Mouse (Mus musculus) lung, embryonic 14.5 days (tissue): ENCODE results near the gene Slc4a11. TPM values are rescaled to one million over a fixed set of nuclear protein-coding genes. Genes with fewer than 3 reads are reported as not detected.

Experiments used
- ATAC-seq: fragments of 200-750 bp; cut with Nextera tagmentation; 2 replicates; pipeline ENCODE4 v1.8.0; 2017; ENCODE audit warnings: mild to moderate bottlenecking, moderate TSS enrichment, moderate library complexity; ENCODE audit not compliant: insufficient read depth
- DNase-seq: peaks from one replicate; pipeline ENCODE4 v3.0.0-alpha.2; 2015
- H3K27ac ChIP-seq: fragments of 300-500 bp; sonication (generic); 2 replicates; pipeline ENCODE4 v1.5.1; 2014; ENCODE audit warnings: low read depth, mild to moderate bottlenecking, moderate library complexity
- H3K27me3 ChIP-seq: fragments of 300-500 bp; sonication (generic); 2 replicates; pipeline ENCODE4 v1.6.1; 2014; ENCODE audit warnings: low read length, control low read depth; ENCODE audit not compliant: insufficient read depth
- H3K36me3 ChIP-seq: fragments of 300-500 bp; sonication (generic); 2 replicates; pipeline ENCODE4 v1.6.1; 2014; ENCODE audit warnings: control low read depth; ENCODE audit not compliant: insufficient read depth
- H3K4me1 ChIP-seq: fragments of 300-500 bp; sonication (generic); 2 replicates; pipeline ENCODE4 v1.6.1; 2014; ENCODE audit warnings: antibody characterized with exemption, control low read depth; ENCODE audit not compliant: insufficient read depth
- H3K4me2 ChIP-seq: fragments of 300-500 bp; sonication (generic); 2 replicates; pipeline ENCODE4 v1.6.1; 2014; ENCODE audit warnings: mild to moderate bottlenecking
- H3K4me3 ChIP-seq: fragments of 300-500 bp; sonication (generic); 2 replicates; pipeline ENCODE4 v1.5.1; 2014; ENCODE audit warnings: low read depth, low read length
- H3K9ac ChIP-seq: fragments of 300-500 bp; sonication (generic); 2 replicates; pipeline ENCODE4 v1.6.1; 2014
- H3K9me3 ChIP-seq: fragments of 300-500 bp; sonication (generic); 2 replicates; pipeline ENCODE4 v1.6.1; 2016; ENCODE audit warnings: low read depth, low read length, control low read depth
- CTCF ChIP-seq: IDR thresholded peaks from 2 replicates; pipeline ENCODE4 v1.5.1; 2016; ENCODE audit warnings: antibody characterized with exemption, low read depth
- WGBS: fragments of 180-500 bp; shearing (Covaris S2); extraction: QIAGEN DNeasy Blood & Tissue Kit; methylation state at CpG from one replicate; pipeline ENCODE4 v1.1.7; 2014; 5-methylcytosine and 5-hydroxymethylcytosine counted together
- polyA plus RNA-seq: library from polyadenylated mRNA; unstranded; fragments of >200 nt; fragmentation: Nextera tagmentation; extraction: Ambion mirVana; gene quantifications from 2 replicates; pipeline ENCODE4 v1.2.1, GENCODE M21; 2014

The Slc4a11 gene
- polyA plus RNA-seq, 1 experiment from 2014 or later: 0.78 TPM

DNA sequence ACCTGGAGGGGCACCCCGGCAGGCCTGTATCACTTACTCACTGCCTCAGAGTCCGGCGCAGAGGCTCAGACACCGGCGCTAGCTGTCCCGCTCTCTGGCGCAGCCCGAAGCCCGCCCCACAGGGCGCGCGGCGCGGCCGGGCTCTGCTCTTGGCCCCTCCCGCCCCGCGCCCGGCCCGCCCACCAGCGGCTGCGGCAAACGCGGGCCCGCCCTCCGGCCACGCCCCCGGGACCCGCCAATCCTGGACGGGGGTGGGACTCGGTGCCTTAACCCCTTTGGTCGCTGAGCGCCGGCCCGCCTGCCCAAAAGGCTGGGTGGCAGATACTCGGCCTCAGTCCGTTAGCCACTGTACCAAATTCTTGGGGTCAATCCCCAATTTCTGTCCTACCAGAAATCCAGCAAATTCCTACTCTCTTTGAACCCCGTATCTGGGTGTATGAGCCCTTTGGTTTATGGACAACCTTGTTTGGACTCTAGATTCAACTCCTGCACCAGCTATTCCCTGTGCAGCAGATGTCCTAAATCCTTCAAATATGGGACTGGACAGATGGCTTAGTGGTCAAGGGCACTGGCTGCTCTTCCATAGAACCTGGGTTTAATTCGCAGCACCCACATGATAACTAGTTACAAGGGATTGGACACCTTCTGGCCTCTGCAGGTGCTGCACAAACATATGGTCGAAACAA is 54.5 kb downstream of the Slc4a11 start, which contains the start of gene Lzts3:
Gene Lzts3 (minus strand): TSS at position 120 of the 686 bp plus-strand sequence.
- WGBS: 3% methylated on average over 39 of the region's 40 CpGs
- peak; percentile 97 for ATAC-seq

DNA sequence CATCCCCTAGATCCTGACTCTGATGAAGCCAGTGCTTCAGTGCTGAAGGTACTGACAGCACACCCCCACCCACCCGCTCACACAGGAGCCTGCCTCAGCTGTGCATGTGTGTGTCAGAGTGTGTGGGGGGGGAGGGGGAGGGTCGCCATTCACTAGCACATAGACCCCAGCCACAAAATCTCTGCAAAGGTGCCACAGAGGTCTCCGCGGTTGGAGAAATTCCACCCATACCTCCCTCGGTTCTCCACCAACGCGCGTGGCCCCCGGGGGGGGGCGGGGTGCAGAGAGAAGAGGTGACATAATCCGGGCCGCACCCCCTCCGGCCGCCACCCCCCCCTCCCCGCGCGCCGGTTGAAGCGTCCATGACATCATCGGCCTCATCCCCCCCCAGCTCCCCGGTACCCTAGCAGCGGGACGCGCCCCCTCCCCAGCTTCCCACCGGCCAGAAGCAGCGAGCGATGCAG is 55.1 kb downstream of the Slc4a11 start:
- peak; percentile 16 for DNase-seq
- H3K4me2 ChIP-seq: peak overlapping the region; percentile 98

More for the DNA sequence above, 54.5 kb downstream of the Slc4a11 start, which contains the start of gene Lzts3:
- Histone ChIP-seq H3K4me2 (peak within 1 kb of the TSS; percentile 98), H3K27me3 (peaks cover 6% of the 10 kb centered on the region; the same call in 1 of the 2 replicates), H3K4me3 (peak within 1 kb of the TSS; percentile 62), H3K9me3 (no peaks in the 10 kb centered on the region), H3K4me1 (0 out of 2 replicates have a peak, but pooled peaks cover 3% of the 10 kb centered on the region), H3K36me3 (no peaks in the 10 kb centered on the region), H3K9ac (peak within 1 kb of the TSS; percentile 62), H3K27ac (no peak within 1 kb of the TSS)
- no peak for TF ChIP-seq CTCF
- DNase-seq: peak; percentile 96

DNA sequence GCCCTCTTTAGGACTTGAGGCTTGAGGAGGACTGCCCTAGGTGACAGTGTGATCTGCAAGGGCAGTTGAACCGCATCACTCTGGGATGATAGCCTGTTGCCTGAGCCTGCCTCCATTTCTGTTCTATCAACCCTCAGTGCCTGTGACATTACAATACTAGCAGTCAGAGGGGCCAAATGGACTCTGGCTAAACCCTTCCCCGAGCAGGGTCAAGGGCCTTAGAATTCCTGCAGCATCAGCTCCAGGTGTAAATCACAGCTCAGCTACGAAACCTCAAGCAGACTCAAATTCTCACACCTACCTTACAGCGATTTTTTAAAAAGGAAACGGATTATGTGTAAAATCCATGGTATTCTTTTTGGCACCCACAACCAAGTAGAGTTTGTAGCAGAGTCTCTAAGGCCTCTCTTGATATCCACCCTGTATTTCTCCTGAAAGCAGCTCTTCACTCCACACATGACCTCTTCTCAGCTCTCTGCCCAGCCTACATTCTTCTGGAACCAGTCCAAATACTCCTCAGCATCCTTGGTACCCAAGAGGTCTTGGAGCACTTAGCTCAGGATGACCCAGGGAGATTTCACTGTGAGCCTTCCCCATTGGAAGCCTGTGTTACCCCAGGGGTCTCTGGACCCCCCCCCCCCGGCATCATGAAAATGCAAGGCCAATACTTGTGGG is 55.8 kb downstream of the Slc4a11 start:
- peak overlapping the region; percentile 62; the same call in 1 of the 2 replicates for H3K9ac ChIP-seq
- peak overlapping the region; percentile 62 for H3K4me3 ChIP-seq
- H3K4me1 ChIP-seq: 0 out of 2 replicates have a peak, but pooled peaks cover 3% of the 10 kb centered on the region
- no peak overlapping the region for H3K27ac ChIP-seq
- DNase-seq: no peak
- H3K27me3 ChIP-seq: peaks cover 19% of the 10 kb centered on the region
- H3K9me3 ChIP-seq: no peaks in the 10 kb centered on the region
- H3K36me3 ChIP-seq: no peaks in the 10 kb centered on the region
- peak overlapping the region; percentile 98 for H3K4me2 ChIP-seq
- no peak for ATAC-seq
- no peak for TF ChIP-seq CTCF
- WGBS: 48% methylated on average over 6 of the region's 6 CpGs

More for the DNA sequence above, 55.1 kb downstream of the Slc4a11 start:
- Histone ChIP-seq H3K27ac (no peak overlapping the region), H3K36me3 (no peaks in the 10 kb centered on the region), H3K9me3 (no peaks in the 10 kb centered on the region), H3K9ac (peak overlapping the region; percentile 62), H3K4me1 (0 out of 2 replicates have a peak, but pooled peaks cover 3% of the 10 kb centered on the region), H3K4me3 (peak overlapping the region; percentile 62), H3K27me3 (peaks cover 12% of the 10 kb centered on the region; the same call in 1 of the 2 replicates)
- TF ChIP-seq CTCF: no peak
- peak; percentile 64 for ATAC-seq
- WGBS: under 1% methylated on average over 27 of the region's 27 CpGs

DNA sequence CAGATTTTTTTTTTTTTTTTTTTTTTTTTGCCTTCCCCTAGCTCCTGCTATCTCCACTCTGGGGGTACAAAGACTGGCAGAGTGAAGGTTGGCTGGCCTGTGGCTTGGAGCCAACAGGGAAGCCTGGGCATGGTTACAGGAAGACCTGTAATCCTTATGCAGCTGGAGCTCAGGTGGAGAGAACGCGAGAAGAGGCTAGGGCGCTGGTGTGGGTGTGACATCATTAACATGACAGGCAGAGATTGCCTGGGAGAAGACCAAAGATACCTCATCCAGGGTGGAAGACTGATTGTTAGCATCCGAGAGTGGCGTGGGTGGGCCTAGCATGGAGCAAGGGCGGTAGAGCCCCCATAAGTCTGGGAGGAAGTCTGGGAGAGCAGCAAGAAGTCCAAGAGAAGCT is 58.0 kb downstream of the Slc4a11 start:
- no peak overlapping the region for H3K27ac ChIP-seq
- ATAC-seq (no peak), DNase-seq (no peak)
- no peak overlapping the region for H3K9ac ChIP-seq
- WGBS: 75% methylated on average over 6 of the region's 6 CpGs
- no peak overlapping the region for H3K4me2 ChIP-seq
- H3K9me3 ChIP-seq: no peaks in the 10 kb centered on the region
- H3K27me3 ChIP-seq: peaks cover 41% of the 10 kb centered on the region
- peaks cover 10% of the 10 kb centered on the region for H3K4me1 ChIP-seq
- no peaks in the 10 kb centered on the region for H3K36me3 ChIP-seq
- TF ChIP-seq CTCF: no peak
- H3K4me3 ChIP-seq: no peak overlapping the region

DNA sequence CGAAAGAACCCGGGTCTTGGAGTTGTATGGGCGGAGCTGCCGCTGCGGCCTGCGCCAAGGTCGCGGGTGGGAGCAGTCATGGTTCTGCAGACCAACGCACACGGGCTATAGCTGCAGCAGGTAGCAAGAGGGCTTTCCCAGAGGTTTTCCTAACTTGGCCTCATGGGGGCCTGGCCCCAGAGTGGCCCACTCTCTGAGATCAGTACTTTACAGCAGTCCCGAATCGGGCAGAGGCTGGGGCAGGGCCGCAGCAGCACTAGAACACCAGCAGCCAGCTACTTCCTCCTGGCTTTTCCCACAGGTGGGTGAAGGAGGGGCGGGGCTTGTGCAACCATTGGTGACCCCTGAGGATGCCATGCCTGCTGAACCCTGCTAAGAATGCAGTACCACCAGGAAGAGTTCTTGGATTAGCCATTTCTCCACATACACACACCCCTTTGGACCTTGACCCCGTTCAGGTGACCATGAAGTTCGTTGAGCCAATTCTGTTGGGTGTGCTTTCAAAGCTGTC is 59.2 kb downstream of the Slc4a11 start:
- no peak overlapping the region for H3K4me3 ChIP-seq
- DNase-seq (no peak), ATAC-seq (no peak)
- no peak overlapping the region for H3K27ac ChIP-seq
- no peaks in the 10 kb centered on the region for H3K36me3 ChIP-seq
- 24% methylated on average over 16 of the region's 16 CpGs for WGBS
- no peak overlapping the region for H3K9ac ChIP-seq
- no peak overlapping the region for H3K4me2 ChIP-seq
- TF ChIP-seq CTCF: no peak
- H3K27me3 ChIP-seq: peaks cover 50% of the 10 kb centered on the region
- peaks cover 10% of the 10 kb centered on the region for H3K4me1 ChIP-seq
- no peaks in the 10 kb centered on the region for H3K9me3 ChIP-seq

DNA sequence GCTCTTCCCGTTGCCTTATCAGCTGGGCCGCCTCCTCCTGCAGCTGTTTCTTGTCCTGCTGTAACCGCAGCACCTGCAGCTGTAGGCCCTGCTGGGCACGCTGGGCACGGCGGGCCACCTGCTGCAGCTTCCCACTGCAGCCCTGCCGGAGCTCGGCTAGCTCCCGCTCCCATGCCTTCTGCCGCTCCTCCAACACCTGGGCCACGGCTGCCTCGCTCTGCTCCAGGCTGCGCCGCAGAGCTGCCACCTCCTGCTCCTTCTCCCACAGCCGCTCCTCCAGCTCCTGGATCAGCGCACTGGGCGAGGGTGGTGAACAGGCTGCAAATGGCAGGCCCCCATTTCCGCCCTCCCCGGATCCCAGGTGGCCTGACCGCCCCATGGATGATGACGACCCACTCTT is 61.5 kb downstream of the Slc4a11 start:
- Histone ChIP-seq H3K4me1 (peaks cover 7% of the 10 kb centered on the region), H3K9me3 (no peaks in the 10 kb centered on the region), H3K4me3 (peak overlapping the region; percentile 37; the same call in 1 of the 2 replicates), H3K27ac (no peak overlapping the region), H3K36me3 (no peaks in the 10 kb centered on the region), H3K4me2 (peak overlapping the region; percentile 83), H3K9ac (no peak overlapping the region), H3K27me3 (peaks cover 53% of the 10 kb centered on the region)
- no peak for TF ChIP-seq CTCF
- DNase-seq (no peak), ATAC-seq (0 out of 2 replicates have a peak, but pooled peaks have one; percentile 18)
- 18% methylated on average over 21 of the region's 21 CpGs for WGBS
